Mouse (Mus musculus) erythroblast, embryonic 14.5 days (primary cell): ENCODE data around the gene Kif26b. TPM values are rescaled to one million over a fixed set of nuclear protein-coding genes. Genes with fewer than 3 reads are reported as not detected.

Source experiments
- H3K27me3 ChIP-seq: 2 replicates; pipeline ENCODE4 v1.6.1; 2012; ENCODE audit warnings: inconsistent platforms; ENCODE audit not compliant: control insufficient read depth
- H3K36me3 ChIP-seq: 2 replicates; pipeline ENCODE4 v1.6.1; 2012; ENCODE audit warnings: mild to moderate bottlenecking, inconsistent platforms; ENCODE audit not compliant: control insufficient read depth
- H3K4me1 ChIP-seq: 2 replicates; pipeline ENCODE4 v1.6.1; 2012; ENCODE audit warnings: inconsistent platforms; ENCODE audit not compliant: control insufficient read depth
- H3K4me3 ChIP-seq: replicated peaks from 2 replicates; pipeline ENCODE3; 2012; ENCODE audit warnings: moderate library complexity, mild to moderate bottlenecking, inconsistent platforms
- H3K9me3 ChIP-seq: 2 replicates; pipeline ENCODE4 v1.6.1; 2012; ENCODE audit warnings: low read length, inconsistent platforms, mixed read lengths; ENCODE audit not compliant: control insufficient read depth
- GATA1 ChIP-seq: IDR thresholded peaks from 2 replicates; pipeline ENCODE4 v1.6.1; 2012; ENCODE audit warnings: low read length, inconsistent platforms, mixed read lengths
- TAL1 ChIP-seq: IDR thresholded peaks from 3 replicates; pipeline ENCODE4 v1.6.1; 2012; ENCODE audit warnings: low read length, inconsistent platforms, mixed read lengths
- polyA plus RNA-seq: library from polyadenylated mRNA; stranded (reverse); fragments of >175 nt; gene quantifications from 2 replicates; pipeline ENCODE4 v1.2.3, GENCODE M21; 2012

Gene Kif26b
- polyA plus RNA-seq, 1 experiment: not detected

DNA sequence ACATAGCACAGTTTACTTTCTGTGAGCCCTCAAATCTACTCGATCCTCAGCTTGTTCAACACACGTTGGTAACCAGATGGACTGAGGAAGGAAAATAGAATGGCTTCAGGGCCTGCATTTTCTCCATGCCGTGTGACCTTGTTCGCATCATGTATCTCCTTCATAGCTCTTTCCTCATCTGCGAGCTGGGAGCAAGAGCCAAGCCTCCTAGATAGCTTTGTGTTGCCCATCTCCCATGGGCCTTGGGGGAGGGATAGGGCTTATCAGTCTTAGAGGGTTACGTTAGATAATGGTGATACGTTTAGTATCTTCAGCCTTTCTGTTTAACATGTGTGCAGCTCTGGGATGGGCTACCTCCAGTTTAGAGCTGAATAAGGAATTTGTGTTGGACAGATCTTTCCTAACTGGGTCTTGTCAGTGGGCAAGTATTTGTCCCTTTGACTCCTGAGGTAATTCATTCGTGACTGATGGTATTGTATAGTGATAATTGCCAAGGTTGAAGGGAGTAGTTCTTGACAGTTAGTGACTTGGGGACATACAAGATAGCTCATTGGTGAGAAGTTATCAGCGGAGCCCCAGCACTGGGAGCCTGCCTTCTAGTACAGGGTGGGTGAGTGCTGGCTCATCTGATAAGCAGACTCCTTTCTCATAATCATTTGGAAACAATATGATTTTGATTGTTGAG, 183.4 kb downstream of the Kif26b start:
- Histone ChIP-seq H3K4me3 (no peak overlapping the region), H3K27me3 (no peaks in the 10 kb centered on the region), H3K4me1 (peaks cover 52% of the 10 kb centered on the region), H3K9me3 (no peaks in the 10 kb centered on the region), H3K36me3 (no peaks in the 10 kb centered on the region)
- TF ChIP-seq TAL1 (peak; percentile 46; the same call in 2 of the 3 replicates), GATA1 (peak; percentile 61)

GRCm38 (mm10) chr1:178714209-178714608, 185.3 kb downstream of the Kif26b start:
- Histone ChIP-seq H3K4me1 (peaks cover 36% of the 10 kb centered on the region), H3K36me3 (no peaks in the 10 kb centered on the region), H3K4me3 (no peak overlapping the region), H3K9me3 (no peaks in the 10 kb centered on the region; the same call in 1 of the 2 replicates), H3K27me3 (no peaks in the 10 kb centered on the region)
- TF ChIP-seq TAL1: no peak
- no peak for TF ChIP-seq GATA1

DNA sequence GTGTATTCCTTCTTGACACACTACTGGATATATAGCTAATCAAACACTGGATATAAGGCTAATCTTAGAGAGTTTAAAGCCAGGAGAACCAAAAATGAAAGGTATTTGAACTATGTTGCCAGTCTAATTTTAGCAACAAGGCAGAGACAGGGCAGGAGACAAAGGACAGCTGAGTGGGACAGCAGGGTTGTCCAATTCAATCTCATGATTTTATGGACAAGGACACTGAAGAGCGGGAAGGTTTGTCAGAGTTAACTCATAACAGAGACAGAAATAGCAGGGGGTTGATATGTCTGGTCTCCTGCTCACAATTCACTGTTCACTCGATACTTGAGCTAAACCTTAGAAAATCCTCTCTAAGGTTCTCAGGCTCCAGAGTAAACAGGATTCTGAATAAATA, 187.5 kb downstream of the Kif26b start:
- TF ChIP-seq TAL1 (no peak), GATA1 (no peak)
- peaks cover 26% of the 10 kb centered on the region for H3K4me1 ChIP-seq
- H3K27me3 ChIP-seq: peaks cover 4% of the 10 kb centered on the region; the same call in 1 of the 2 replicates
- no peak overlapping the region for H3K4me3 ChIP-seq
- H3K9me3 ChIP-seq: peaks cover 4% of the 10 kb centered on the region
- H3K36me3 ChIP-seq: no peaks in the 10 kb centered on the region

DNA sequence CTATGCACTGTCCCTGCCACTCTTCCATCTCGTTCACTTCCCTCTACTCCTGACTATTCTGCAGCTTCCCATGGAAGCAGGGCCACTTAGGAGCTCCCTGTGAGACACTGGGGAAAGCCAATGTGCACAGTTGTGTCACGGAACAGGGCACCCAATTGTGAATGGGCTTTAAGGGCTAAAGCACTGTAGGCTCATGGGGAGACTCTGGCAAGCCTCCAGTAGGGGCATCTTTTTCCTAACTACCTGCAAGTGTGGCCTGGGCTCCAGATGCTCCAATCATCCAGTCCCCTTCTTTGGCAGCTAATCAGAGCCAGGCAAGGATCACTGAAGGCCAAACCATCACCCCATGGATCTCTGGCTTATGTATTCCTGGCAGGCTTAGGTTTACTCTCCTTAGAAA, 191.9 kb downstream of the Kif26b start:
- Histone ChIP-seq H3K27me3 (peaks cover 4% of the 10 kb centered on the region; the same call in 1 of the 2 replicates), H3K4me1 (no peaks in the 10 kb centered on the region), H3K9me3 (peaks cover 4% of the 10 kb centered on the region), H3K36me3 (no peaks in the 10 kb centered on the region), H3K4me3 (no peak overlapping the region)
- no peak for TF ChIP-seq TAL1
- TF ChIP-seq GATA1: no peak

GRCm38 (mm10) chr1:178722793-178723192, 193.9 kb downstream of the Kif26b start:
- TF ChIP-seq TAL1 (no peak), GATA1 (no peak)
- H3K27me3 ChIP-seq: peaks cover 4% of the 10 kb centered on the region; the same call in 1 of the 2 replicates
- H3K9me3 ChIP-seq: peaks cover 4% of the 10 kb centered on the region
- no peaks in the 10 kb centered on the region for H3K4me1 ChIP-seq
- no peak overlapping the region for H3K4me3 ChIP-seq
- no peaks in the 10 kb centered on the region for H3K36me3 ChIP-seq

DNA sequence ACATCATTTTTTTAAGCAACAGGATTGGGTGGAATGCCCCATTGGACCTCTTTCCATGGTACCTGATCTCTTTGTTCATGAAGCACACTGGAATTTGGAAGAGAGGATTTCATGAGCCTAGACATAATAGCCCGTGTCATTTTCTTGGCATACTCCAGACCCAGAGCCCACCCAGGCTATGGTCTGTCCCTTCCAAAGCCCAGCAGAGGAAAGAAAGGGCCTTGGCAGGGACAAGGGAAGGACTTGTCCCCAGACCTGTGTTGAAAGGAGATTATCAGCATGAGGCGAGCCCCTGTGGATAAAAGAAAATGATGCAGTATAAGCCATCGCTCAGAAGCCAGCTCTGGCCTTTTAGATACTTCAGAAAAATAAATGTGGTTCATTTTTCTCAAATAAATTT, 196.6 kb downstream of the Kif26b start:
- no peaks in the 10 kb centered on the region; the same call in 1 of the 2 replicates for H3K9me3 ChIP-seq
- no peaks in the 10 kb centered on the region for H3K27me3 ChIP-seq
- no peaks in the 10 kb centered on the region for H3K36me3 ChIP-seq
- H3K4me1 ChIP-seq: no peaks in the 10 kb centered on the region
- TF ChIP-seq TAL1 (no peak), GATA1 (no peak)
- no peak overlapping the region for H3K4me3 ChIP-seq

DNA sequence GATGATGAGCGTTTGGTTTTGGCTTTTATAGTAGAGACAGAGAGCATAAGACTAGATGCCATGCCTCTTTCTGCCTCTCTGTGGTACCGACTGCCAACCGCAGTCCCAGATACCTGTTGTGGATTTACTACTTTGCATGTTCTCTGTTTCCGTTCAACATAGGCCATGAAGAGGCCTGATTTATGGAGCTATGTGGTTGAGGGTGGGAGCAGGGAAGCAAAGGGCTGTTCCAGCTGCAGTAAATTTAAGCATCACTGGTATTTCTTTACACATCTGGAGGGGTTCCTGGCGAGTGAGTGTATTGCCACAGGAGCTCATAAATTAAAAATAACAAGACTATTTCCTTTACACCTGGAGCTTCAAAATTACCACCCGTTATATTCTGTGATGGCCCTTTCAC, 199.3 kb downstream of the Kif26b start:
- H3K36me3 ChIP-seq: no peaks in the 10 kb centered on the region
- TF ChIP-seq GATA1: no peak
- no peak for TF ChIP-seq TAL1
- no peak overlapping the region for H3K4me3 ChIP-seq
- no peaks in the 10 kb centered on the region; the same call in 1 of the 2 replicates for H3K27me3 ChIP-seq
- no peaks in the 10 kb centered on the region for H3K4me1 ChIP-seq
- peaks cover 4% of the 10 kb centered on the region; the same call in 1 of the 2 replicates for H3K9me3 ChIP-seq

GRCm38 (mm10) chr1:178730271-178730670, 201.3 kb downstream of the Kif26b start:
- Histone ChIP-seq H3K4me3 (no peak overlapping the region), H3K36me3 (no peaks in the 10 kb centered on the region), H3K9me3 (peaks cover 4% of the 10 kb centered on the region; the same call in 1 of the 2 replicates), H3K4me1 (no peaks in the 10 kb centered on the region), H3K27me3 (no peaks in the 10 kb centered on the region; the same call in 1 of the 2 replicates)
- TF ChIP-seq GATA1 (no peak), TAL1 (no peak)

DNA sequence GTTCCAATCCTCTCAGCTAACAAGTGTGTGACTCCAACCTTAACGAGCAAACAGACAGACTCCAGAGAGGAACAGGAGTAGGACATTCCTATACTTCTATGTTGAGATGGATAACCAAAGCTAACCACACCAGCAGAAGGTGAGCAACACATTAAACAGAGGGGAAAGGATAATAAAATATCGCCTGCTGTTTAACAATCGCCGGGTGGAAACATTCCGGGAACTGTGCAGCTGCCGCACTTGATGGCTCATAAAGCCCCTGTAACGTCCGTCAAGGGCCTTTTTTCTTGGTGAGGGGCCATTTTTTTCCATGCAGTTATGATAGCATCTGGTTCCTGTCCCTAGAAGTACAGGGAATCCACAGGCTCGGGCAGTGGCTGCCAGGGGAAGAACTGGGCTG, 204.1 kb downstream of the Kif26b start:
- TF ChIP-seq TAL1 (no peak), GATA1 (no peak)
- H3K4me1 ChIP-seq: no peaks in the 10 kb centered on the region
- H3K9me3 ChIP-seq: peaks cover 4% of the 10 kb centered on the region; the same call in 1 of the 2 replicates
- no peaks in the 10 kb centered on the region for H3K36me3 ChIP-seq
- H3K27me3 ChIP-seq: peaks cover 3% of the 10 kb centered on the region
- no peak overlapping the region for H3K4me3 ChIP-seq

GRCm38 (mm10) chr1:178734576-178734975, 205.7 kb downstream of the Kif26b start:
- TF ChIP-seq TAL1 (no peak), GATA1 (no peak)
- no peaks in the 10 kb centered on the region for H3K36me3 ChIP-seq
- H3K4me3 ChIP-seq: no peak overlapping the region
- H3K4me1 ChIP-seq: no peaks in the 10 kb centered on the region
- peaks cover 5% of the 10 kb centered on the region for H3K27me3 ChIP-seq
- peaks cover 4% of the 10 kb centered on the region; the same call in 1 of the 2 replicates for H3K9me3 ChIP-seq
